Mouse (Mus musculus) midbrain, embryonic 13.5 days (tissue): ENCODE measurements around the gene Mmp15. TPM values are rescaled to one million over a fixed set of nuclear protein-coding genes. Genes with fewer than 3 reads are reported as not detected.

Experiments used
- ATAC-seq: fragments of 200-750 bp; cut with Nextera tagmentation; 2 replicates; pipeline ENCODE4 v1.8.0; 2017; ENCODE audit warnings: mild to moderate bottlenecking, moderate TSS enrichment, moderate library complexity
- H3K27ac ChIP-seq: fragments of 300-500 bp; sonication (generic); 2 replicates; pipeline ENCODE4 v1.5.1; 2015; ENCODE audit warnings: inconsistent platforms, mild to moderate bottlenecking, moderate library complexity
- H3K27me3 ChIP-seq: fragments of 300-500 bp; sonication (generic); 2 replicates; pipeline ENCODE4 v1.6.1; 2015; ENCODE audit warnings: mild to moderate bottlenecking, inconsistent platforms
- H3K36me3 ChIP-seq: fragments of 300-500 bp; sonication (generic); 2 replicates; pipeline ENCODE4 v1.6.1; 2015; ENCODE audit warnings: mild to moderate bottlenecking, inconsistent platforms
- H3K4me1 ChIP-seq: fragments of 300-500 bp; sonication (generic); replicated peaks from 2 replicates; pipeline ENCODE4 v1.6.1; 2015; ENCODE audit warnings: inconsistent platforms
- H3K4me2 ChIP-seq: fragments of 300-500 bp; sonication (generic); replicated peaks from 2 replicates; pipeline ENCODE4 v1.6.1; 2015; ENCODE audit warnings: moderate library complexity, mild to moderate bottlenecking, inconsistent platforms
- H3K4me3 ChIP-seq: fragments of 300-500 bp; sonication (generic); replicated peaks from 2 replicates; pipeline ENCODE4 v1.5.1; 2015; ENCODE audit warnings: mild to moderate bottlenecking, inconsistent platforms
- H3K9ac ChIP-seq: fragments of 300-500 bp; sonication (generic); replicated peaks from 2 replicates; pipeline ENCODE4 v1.6.1; 2015; ENCODE audit warnings: mild to moderate bottlenecking, inconsistent platforms
- H3K9me3 ChIP-seq: fragments of 300-500 bp; sonication (generic); 2 replicates; pipeline ENCODE4 v1.6.1; 2016; ENCODE audit warnings: mild to moderate bottlenecking, inconsistent platforms
- WGBS: fragments of 180-500 bp; shearing (Covaris S2); methylation state at CpG from one replicate; pipeline ENCODE4 v1.1.7; 2015; 5-methylcytosine and 5-hydroxymethylcytosine counted together
- polyA plus RNA-seq: library from polyadenylated mRNA; unstranded; fragments of >200 nt; fragmentation: Nextera tagmentation; extraction: Ambion mirVana; gene quantifications from 2 replicates; pipeline ENCODE4 v1.2.1, GENCODE M21; 2015

The Mmp15 gene
- polyA plus RNA-seq, 1 experiment from 2014 or later: 15.3 TPM

GRCm38 (mm10) chr8:95346643-95347545 is 5.2 kb upstream of the Mmp15 start:
- Histone ChIP-seq H3K27me3 (peaks cover 6% of the 10 kb centered on the region; the same call in 1 of the 2 replicates), H3K9me3 (no peaks in the 10 kb centered on the region), H3K36me3 (peaks cover 25% of the 10 kb centered on the region), H3K9ac (no peak overlapping the region), H3K4me3 (no peak overlapping the region), H3K27ac (no peak overlapping the region), H3K4me1 (peaks cover 26% of the 10 kb centered on the region), H3K4me2 (no peak overlapping the region)
- peak; percentile 43 for ATAC-seq
- 31% methylated on average over 8 of the region's 8 CpGs for WGBS

GRCm38 (mm10) chr8:95348356-95348755 is 3.7 kb upstream of the Mmp15 start:
- no peaks in the 10 kb centered on the region for H3K9me3 ChIP-seq
- no peak overlapping the region for H3K9ac ChIP-seq
- H3K27me3 ChIP-seq: peaks cover 6% of the 10 kb centered on the region; the same call in 1 of the 2 replicates
- H3K4me1 ChIP-seq: peaks cover 29% of the 10 kb centered on the region
- no peak for ATAC-seq
- no peak overlapping the region for H3K4me2 ChIP-seq
- H3K27ac ChIP-seq: no peak overlapping the region
- peaks cover 20% of the 10 kb centered on the region for H3K36me3 ChIP-seq
- H3K4me3 ChIP-seq: no peak overlapping the region
- WGBS: 90% methylated on average over 2 of the region's 2 CpGs

GRCm38 (mm10) chr8:95348811-95349630 is 3.0 kb upstream of the Mmp15 start:
- Histone ChIP-seq H3K4me1 (peaks cover 36% of the 10 kb centered on the region), H3K36me3 (peaks cover 14% of the 10 kb centered on the region), H3K4me3 (no peak overlapping the region), H3K27me3 (peaks cover 6% of the 10 kb centered on the region; the same call in 1 of the 2 replicates), H3K4me2 (no peak overlapping the region), H3K9ac (no peak overlapping the region), H3K9me3 (no peaks in the 10 kb centered on the region), H3K27ac (0 out of 2 replicates have a peak overlapping the region, but pooled peaks have one; percentile 6)
- WGBS: 63% methylated on average over 18 of the region's 19 CpGs
- ATAC-seq: no peak

GRCm38 (mm10) chr8:95351461-95351860 is 607 bp upstream of the Mmp15 start:
- Histone ChIP-seq H3K4me3 (peak overlapping the region; percentile 88), H3K27ac (no peak overlapping the region), H3K4me2 (peak overlapping the region; percentile 65), H3K9me3 (no peaks in the 10 kb centered on the region), H3K9ac (peak overlapping the region; percentile 94; the same call in 1 of the 2 replicates), H3K27me3 (peaks cover 6% of the 10 kb centered on the region; the same call in 1 of the 2 replicates), H3K36me3 (no peaks in the 10 kb centered on the region), H3K4me1 (peaks cover 48% of the 10 kb centered on the region)
- peak; percentile 17; the same call in 1 of the 2 replicates for ATAC-seq
- 3% methylated on average over 15 of the region's 15 CpGs for WGBS

- peak; percentile 68 for ATAC-seq
- Histone ChIP-seq H3K9ac (peak overlapping the region; percentile 94), H3K4me2 (peak overlapping the region; percentile 65), H3K36me3 (no peaks in the 10 kb centered on the region), H3K9me3 (no peaks in the 10 kb centered on the region), H3K27ac (peak overlapping the region; percentile 92), H3K27me3 (peaks cover 6% of the 10 kb centered on the region; the same call in 1 of the 2 replicates), H3K4me1 (peaks cover 44% of the 10 kb centered on the region), H3K4me3 (peak overlapping the region; percentile 88)
- WGBS: 2% methylated on average over 62 of the region's 62 CpGs
Observed at GRCm38 (mm10) chr8:95352871-95353866, 1.1 kb downstream of the Mmp15 start.

GRCm38 (mm10) chr8:95354606-95355005 is 2.5 kb downstream of the Mmp15 start:
- Histone ChIP-seq H3K4me2 (peak overlapping the region; percentile 65), H3K27ac (no peak overlapping the region), H3K9ac (0 out of 2 replicates have a peak overlapping the region, but pooled peaks have one; percentile 16), H3K36me3 (no peaks in the 10 kb centered on the region), H3K27me3 (peaks cover 6% of the 10 kb centered on the region; the same call in 1 of the 2 replicates), H3K9me3 (no peaks in the 10 kb centered on the region), H3K4me1 (peaks cover 47% of the 10 kb centered on the region), H3K4me3 (no peak overlapping the region)
- no peak for ATAC-seq
- WGBS: 85% methylated on average over 2 of the region's 2 CpGs

GRCm38 (mm10) chr8:95358550-95359411 is 6.7 kb downstream of the Mmp15 start:
- Histone ChIP-seq H3K27me3 (no peaks in the 10 kb centered on the region), H3K4me2 (no peak overlapping the region), H3K9me3 (peaks cover under 1% of the 10 kb centered on the region; the same call in 1 of the 2 replicates), H3K4me1 (peaks cover 47% of the 10 kb centered on the region), H3K9ac (peak overlapping the region; percentile 46; the same call in 1 of the 2 replicates), H3K4me3 (no peak overlapping the region), H3K36me3 (no peaks in the 10 kb centered on the region), H3K27ac (0 out of 2 replicates have a peak overlapping the region, but pooled peaks have one; percentile 30)
- WGBS: 64% methylated on average over 8 of the region's 8 CpGs
- ATAC-seq: peak; percentile 32; the same call in 1 of the 2 replicates

- Histone ChIP-seq H3K4me1 (peaks cover 33% of the 10 kb centered on the region), H3K9me3 (peaks cover 3% of the 10 kb centered on the region; the same call in 1 of the 2 replicates), H3K9ac (peak overlapping the region; percentile 15; the same call in 1 of the 2 replicates), H3K27ac (peak overlapping the region; percentile 73), H3K4me3 (no peak overlapping the region), H3K27me3 (no peaks in the 10 kb centered on the region), H3K4me2 (no peak overlapping the region), H3K36me3 (no peaks in the 10 kb centered on the region)
- 43% methylated on average over 7 of the region's 7 CpGs for WGBS
- ATAC-seq: peak; percentile 18; the same call in 1 of the 2 replicates
Observed at GRCm38 (mm10) chr8:95360181-95361015, 8.3 kb downstream of the Mmp15 start.

GRCm38 (mm10) chr8:95361016-95361341 is 8.9 kb downstream of the Mmp15 start:
- no peak overlapping the region for H3K4me2 ChIP-seq
- 0 out of 2 replicates have a peak, but pooled peaks have one; percentile 43 for ATAC-seq
- H3K9ac ChIP-seq: peak overlapping the region; percentile 15; the same call in 1 of the 2 replicates
- no peaks in the 10 kb centered on the region for H3K36me3 ChIP-seq
- H3K4me3 ChIP-seq: no peak overlapping the region
- 67% methylated on average over 3 of the region's 3 CpGs for WGBS
- H3K4me1 ChIP-seq: peaks cover 33% of the 10 kb centered on the region
- no peaks in the 10 kb centered on the region for H3K27me3 ChIP-seq
- peaks cover 3% of the 10 kb centered on the region; the same call in 1 of the 2 replicates for H3K9me3 ChIP-seq
- H3K27ac ChIP-seq: peak overlapping the region; percentile 22; the same call in 1 of the 2 replicates
